Mouse (Mus musculus) heart, adult 2 months (tissue): ENCODE results near the gene Plin1.

ENCODE experiments used
- CTCF ChIP-seq: fragments of 200-600 bp; IDR thresholded peaks from 2 replicates; pipeline ENCODE4 v1.8.1; 2022; ENCODE audit warnings: antibody characterized with exemption, mild to moderate bottlenecking, moderate library complexity
- EP300 ChIP-seq: fragments of 200-500 bp; IDR thresholded peaks from 2 replicates; pipeline ENCODE4 v1.6.1; 2011; ENCODE audit warnings: low read depth, low read length, control low read depth; ENCODE audit not compliant: insufficient read depth

- TF ChIP-seq EP300 = no peak
- TF ChIP-seq CTCF = no peak
Measured at GRCm38 (mm10) chr7:79782516-79782855, 49.8 kb upstream of the Plin1 start.
